Mouse (Mus musculus) layer of hippocampus, adult 9-10 months (tissue): ENCODE measurements around the gene Kdelr3.

Source experiments
- DNase-seq: peaks from one replicate; pipeline ENCODE4 v3.0.0; 2022; ENCODE audit warnings: low spot score

Gene Kdelr3

GRCm38 (mm10) chr15:79575543-79576222, 59.5 kb downstream of the Kdelr3 start:
- DNase-seq: no peak

GRCm38 (mm10) chr15:79576947-79577346, 60.7 kb downstream of the Kdelr3 start:
- DNase-seq: no peak
